Mouse (Mus musculus) lung, embryonic 15.5 days (tissue): ENCODE measurements around the gene Aven. TPM values are rescaled to one million over a fixed set of nuclear protein-coding genes. Genes with fewer than 3 reads are reported as not detected.
"Not testable (repeated sequence)": the region's sequence is repeated elsewhere in the genome, so short reads cannot be mapped to it uniquely, and the experiment has no call there.

ENCODE experiments used
- ATAC-seq: fragments of 200-750 bp; cut with Nextera tagmentation; 2 replicates; pipeline ENCODE4 v1.8.0; 2017; ENCODE audit warnings: moderate number of reproducible peaks, borderline replicate concordance; ENCODE audit not compliant: low FRiP score, low TSS enrichment; ENCODE audit errors: extremely low read depth
- H3K27ac ChIP-seq: fragments of 300-500 bp; sonication (generic); 2 replicates; pipeline ENCODE4 v1.5.1; 2015; ENCODE audit warnings: moderate library complexity, mild to moderate bottlenecking, inconsistent platforms
- H3K27me3 ChIP-seq: fragments of 300-500 bp; sonication (generic); 2 replicates; pipeline ENCODE4 v1.6.1; 2015; ENCODE audit warnings: inconsistent platforms
- H3K36me3 ChIP-seq: fragments of 300-500 bp; sonication (generic); 2 replicates; pipeline ENCODE4 v1.6.1; 2015; ENCODE audit warnings: inconsistent platforms
- H3K4me1 ChIP-seq: fragments of 300-500 bp; sonication (generic); 2 replicates; pipeline ENCODE4 v1.6.1; 2015; ENCODE audit warnings: inconsistent platforms
- H3K4me2 ChIP-seq: fragments of 300-500 bp; sonication (generic); 2 replicates; pipeline ENCODE4 v1.6.1; 2015; ENCODE audit warnings: inconsistent platforms, mild to moderate bottlenecking, moderate library complexity
- H3K4me3 ChIP-seq: fragments of 300-500 bp; sonication (generic); 2 replicates; pipeline ENCODE4 v1.5.1; 2015; ENCODE audit warnings: mild to moderate bottlenecking, inconsistent platforms
- H3K9ac ChIP-seq: fragments of 300-500 bp; sonication (generic); 2 replicates; pipeline ENCODE4 v1.6.1; 2015; ENCODE audit warnings: inconsistent platforms
- H3K9me3 ChIP-seq: fragments of 300-500 bp; sonication (generic); 2 replicates; pipeline ENCODE4 v1.6.1; 2016; ENCODE audit warnings: inconsistent platforms
- WGBS: fragments of 180-500 bp; shearing (Covaris S2); methylation state at CpG from one replicate; pipeline ENCODE4 v1.1.7; 2015; 5-methylcytosine and 5-hydroxymethylcytosine counted together
- polyA plus RNA-seq: library from polyadenylated mRNA; unstranded; fragments of >200 nt; fragmentation: Nextera tagmentation; extraction: Ambion mirVana; gene quantifications from 2 replicates; pipeline ENCODE4 v1.2.1, GENCODE M21; 2015

Gene Aven
- 5.5 and 6.4 TPM in 2 replicates for polyA plus RNA-seq

DNA sequence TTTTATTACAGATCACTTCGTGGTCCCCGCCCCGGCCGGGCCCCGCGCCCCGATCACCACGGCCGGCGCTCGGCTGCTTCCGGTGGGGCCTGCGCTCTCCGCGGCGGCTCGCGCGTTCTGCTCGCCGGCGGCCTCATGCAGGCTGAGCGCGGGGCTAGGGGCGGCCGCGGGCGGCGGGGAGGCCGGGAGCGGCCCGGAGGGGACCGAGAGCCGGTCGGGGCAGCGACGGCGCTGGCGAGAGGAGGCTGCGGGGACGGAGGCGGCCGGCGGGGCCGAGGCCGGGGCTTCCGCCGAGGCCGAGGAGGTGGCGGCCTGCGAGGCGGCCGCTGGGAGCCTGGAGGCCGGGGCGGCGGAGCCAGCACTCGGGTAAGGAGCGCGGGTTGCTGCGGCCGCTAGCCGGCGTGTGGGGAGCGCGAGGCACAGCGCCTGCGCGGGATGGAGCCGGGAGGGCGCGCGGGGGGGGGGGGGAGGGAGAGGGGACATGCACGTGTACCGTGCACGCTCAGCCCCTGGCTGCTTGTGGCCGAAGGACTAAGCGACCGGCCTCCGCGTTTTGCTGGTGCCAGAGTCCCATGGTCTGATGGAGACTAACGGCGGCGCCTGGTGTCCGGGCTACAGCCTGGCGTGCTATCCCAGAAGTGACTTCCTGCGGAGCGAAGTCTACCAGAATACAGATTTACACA is at the start of gene Aven:
TSS of gene Aven (plus strand) at position 109 of the 683 bp plus-strand sequence.
- peak; percentile 95 for ATAC-seq
- H3K27me3 ChIP-seq: no peaks in the 10 kb centered on the region
- peaks cover 15% of the 10 kb centered on the region for H3K4me1 ChIP-seq
- under 1% methylated on average over 80 of the region's 87 CpGs for WGBS
- peak within 1 kb of the TSS; percentile 99 for H3K27ac ChIP-seq
- H3K4me3 ChIP-seq: peak within 1 kb of the TSS; percentile 77
- peak within 1 kb of the TSS; percentile 72 for H3K4me2 ChIP-seq
- H3K9ac ChIP-seq: peak within 1 kb of the TSS; percentile 96
- no peaks in the 10 kb centered on the region for H3K9me3 ChIP-seq
- no peaks in the 10 kb centered on the region for H3K36me3 ChIP-seq

DNA sequence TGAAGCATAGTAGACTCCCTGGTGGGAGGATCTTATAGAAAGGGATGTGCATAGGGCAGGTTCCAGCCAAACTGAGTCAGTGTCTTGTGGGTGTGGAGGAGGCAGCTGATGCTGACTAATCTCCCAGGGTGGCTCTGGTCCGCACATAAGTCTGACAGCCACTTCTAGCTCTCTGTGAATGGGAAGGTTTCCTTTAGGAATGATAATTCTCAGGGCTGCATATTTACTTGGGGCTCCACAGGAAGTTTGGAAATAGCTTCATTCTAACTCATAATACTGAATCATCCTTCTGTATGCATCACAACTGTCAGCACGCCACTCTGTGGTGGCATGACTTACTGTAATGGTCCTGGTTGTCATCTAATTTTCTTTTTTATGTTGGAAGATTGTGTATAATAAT is 49.3 kb upstream of the Aven start:
- 56% methylated on average over 2 of the region's 2 CpGs for whole genome bisulfite sequencing
- Histone ChIP-seq H3K36me3 (no peaks in the 10 kb centered on the region), H3K27me3 (no peaks in the 10 kb centered on the region), H3K9me3 (no peaks in the 10 kb centered on the region), H3K27ac (no peak overlapping the region), H3K4me3 (no peak overlapping the region), H3K4me2 (no peak overlapping the region), H3K4me1 (no peaks in the 10 kb centered on the region), H3K9ac (no peak overlapping the region)
- ATAC-seq: no peak

DNA sequence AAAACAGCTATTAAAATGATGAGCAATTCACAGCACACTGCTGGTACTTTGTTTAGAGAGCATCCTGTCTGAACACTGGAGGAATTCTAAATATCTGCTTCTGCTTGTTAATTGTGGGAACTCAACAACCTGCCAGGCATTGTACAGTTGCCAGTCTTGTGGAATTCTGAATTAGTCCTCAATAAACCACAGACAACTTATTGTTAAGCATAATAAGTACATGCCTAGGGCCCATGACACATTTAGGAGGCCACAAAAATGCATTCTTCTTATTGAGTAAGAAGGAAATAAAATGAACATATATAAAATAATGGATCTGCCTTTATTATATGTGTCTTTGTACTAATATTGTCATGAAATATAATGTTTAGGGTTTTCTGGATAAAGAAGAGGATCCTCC is 47.3 kb upstream of the Aven start:
- ATAC-seq: no peak
- no peak overlapping the region for H3K27ac ChIP-seq
- H3K9ac ChIP-seq: no peak overlapping the region
- H3K9me3 ChIP-seq: no peaks in the 10 kb centered on the region
- H3K4me2 ChIP-seq: no peak overlapping the region
- no peaks in the 10 kb centered on the region for H3K4me1 ChIP-seq
- H3K36me3 ChIP-seq: no peaks in the 10 kb centered on the region
- H3K27me3 ChIP-seq: no peaks in the 10 kb centered on the region
- H3K4me3 ChIP-seq: no peak overlapping the region

DNA sequence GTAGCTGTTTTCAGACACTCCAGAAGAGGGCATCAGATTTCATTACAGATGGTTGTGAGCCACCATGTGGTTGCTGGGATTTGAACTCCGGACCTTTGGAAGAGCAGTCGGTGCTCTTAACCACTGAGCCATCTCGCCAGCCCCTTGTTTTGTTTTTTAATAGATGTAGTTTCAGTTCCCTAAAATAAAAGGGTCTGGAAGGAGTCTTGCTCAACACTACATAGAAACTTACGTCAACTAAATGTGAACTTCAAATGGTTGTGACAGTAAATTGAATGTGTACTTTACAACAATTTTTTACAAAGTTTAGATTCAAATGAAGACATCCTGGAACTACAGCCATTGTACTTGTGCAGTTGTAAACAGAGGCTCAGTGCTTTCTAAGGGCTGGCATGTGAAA is 44.7 kb upstream of the Aven start:
- H3K4me2 ChIP-seq, ATAC-seq: not testable (repeated sequence)
- WGBS: 70% methylated on average over 4 of the region's 4 CpGs

DNA sequence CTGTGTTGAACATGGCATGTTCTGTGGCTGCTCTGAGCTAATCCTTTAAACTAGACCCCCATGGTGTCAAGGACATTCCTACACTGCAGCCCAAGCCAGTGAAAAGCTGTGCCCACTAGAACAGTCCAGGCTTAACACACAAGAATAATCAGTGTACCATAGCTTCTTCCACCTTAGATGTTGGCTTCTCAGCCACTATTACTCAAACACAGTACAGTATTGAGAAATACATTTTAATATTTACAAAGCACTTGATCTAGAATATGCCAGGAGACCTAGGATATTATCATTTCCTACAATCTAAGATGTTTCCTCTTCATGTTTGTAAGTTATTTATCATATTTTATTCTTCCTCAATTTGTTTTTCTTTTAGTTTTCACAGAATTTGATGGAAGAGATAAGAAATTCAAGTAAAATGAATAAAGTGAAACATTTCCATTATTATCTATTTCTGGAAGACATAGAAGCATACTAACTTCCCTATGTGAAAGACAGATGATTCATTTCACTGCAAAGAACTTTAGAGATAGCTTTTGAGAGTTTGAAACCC is 44.2 kb upstream of the Aven start:
- ATAC-seq: no peak

More for the DNA sequence above, 44.7 kb upstream of the Aven start:
- not testable (repeated sequence) for H3K9ac ChIP-seq, H3K9me3 ChIP-seq, H3K27ac ChIP-seq, H3K4me1 ChIP-seq, H3K4me3 ChIP-seq, H3K36me3 ChIP-seq, H3K27me3 ChIP-seq

DNA sequence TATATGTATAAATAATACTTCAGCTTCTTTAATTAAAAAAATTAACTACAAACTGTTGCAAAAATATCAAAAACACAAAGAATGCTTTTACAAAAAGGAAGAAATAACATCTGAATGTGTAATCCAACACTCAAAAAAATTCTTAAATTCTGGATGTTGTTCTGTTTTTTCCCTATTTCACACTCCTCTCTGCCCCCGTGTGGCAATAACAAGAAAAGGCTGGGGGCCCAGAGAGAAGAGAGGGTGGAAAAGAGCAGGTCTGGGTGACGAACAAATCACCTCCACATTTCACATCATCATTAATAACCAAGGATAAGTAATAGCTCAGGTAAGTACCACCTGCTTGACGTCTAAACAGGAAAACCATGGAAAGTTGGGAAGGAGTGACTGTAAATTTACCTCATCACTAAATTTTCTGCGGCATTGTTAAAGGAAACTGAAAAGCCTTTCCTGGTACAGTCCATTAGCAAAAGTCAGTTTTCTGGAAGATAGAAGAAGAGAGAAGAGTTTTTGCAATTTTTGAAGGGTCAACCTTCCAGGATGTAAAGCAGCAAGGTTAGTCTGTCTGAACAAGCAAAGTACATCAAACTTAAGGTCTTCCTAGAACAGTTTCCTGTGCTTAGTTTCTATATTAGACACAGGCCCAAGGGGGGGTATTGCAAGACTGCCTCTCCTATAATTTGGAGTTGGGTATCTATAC is 43.0 kb upstream of the Aven start:
- 26% methylated on average over 4 of the region's 4 CpGs for WGBS
- ATAC-seq: no peak
- peaks cover 4% of the 10 kb centered on the region; the same call in 1 of the 2 replicates for H3K4me1 ChIP-seq
- no peak overlapping the region for H3K9ac ChIP-seq
- H3K27ac ChIP-seq: no peak overlapping the region
- H3K4me2 ChIP-seq: no peak overlapping the region
- no peak overlapping the region for H3K4me3 ChIP-seq
- H3K36me3 ChIP-seq: no peaks in the 10 kb centered on the region
- H3K9me3 ChIP-seq: no peaks in the 10 kb centered on the region
- no peaks in the 10 kb centered on the region for H3K27me3 ChIP-seq

More for the DNA sequence above, 44.2 kb upstream of the Aven start:
- no peak overlapping the region for H3K27ac ChIP-seq
- no peak overlapping the region for H3K4me2 ChIP-seq
- no peak overlapping the region for H3K4me3 ChIP-seq
- no peaks in the 10 kb centered on the region for H3K27me3 ChIP-seq
- no peaks in the 10 kb centered on the region for H3K9me3 ChIP-seq
- no peaks in the 10 kb centered on the region for H3K36me3 ChIP-seq
- H3K9ac ChIP-seq: no peak overlapping the region
- no peaks in the 10 kb centered on the region for H3K4me1 ChIP-seq

DNA sequence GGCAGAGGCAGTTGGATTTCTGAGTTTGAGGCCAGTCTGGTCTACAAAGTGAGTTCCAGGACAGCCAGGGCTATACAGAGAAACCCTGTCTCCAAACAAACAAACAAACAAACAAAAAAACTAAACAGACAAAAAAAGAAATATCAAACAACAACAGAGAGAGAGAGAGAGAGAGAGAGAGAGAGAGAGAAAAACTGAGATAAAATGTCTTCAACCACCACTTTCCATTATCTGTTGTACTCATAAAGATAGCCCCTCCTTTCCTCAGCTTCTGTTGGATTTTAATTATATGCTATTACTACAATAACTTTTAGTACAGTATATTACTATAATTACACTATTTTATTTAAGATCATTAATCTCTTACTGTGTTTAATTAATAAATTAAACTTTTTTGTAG is 40.3 kb upstream of the Aven start:
- H3K27me3 ChIP-seq, ATAC-seq, H3K27ac ChIP-seq, H3K4me3 ChIP-seq, H3K36me3 ChIP-seq, H3K9ac ChIP-seq, H3K4me2 ChIP-seq, H3K9me3 ChIP-seq: not testable (repeated sequence)
- peaks cover 12% of the 10 kb centered on the region; the same call in 1 of the 2 replicates for H3K4me1 ChIP-seq

DNA sequence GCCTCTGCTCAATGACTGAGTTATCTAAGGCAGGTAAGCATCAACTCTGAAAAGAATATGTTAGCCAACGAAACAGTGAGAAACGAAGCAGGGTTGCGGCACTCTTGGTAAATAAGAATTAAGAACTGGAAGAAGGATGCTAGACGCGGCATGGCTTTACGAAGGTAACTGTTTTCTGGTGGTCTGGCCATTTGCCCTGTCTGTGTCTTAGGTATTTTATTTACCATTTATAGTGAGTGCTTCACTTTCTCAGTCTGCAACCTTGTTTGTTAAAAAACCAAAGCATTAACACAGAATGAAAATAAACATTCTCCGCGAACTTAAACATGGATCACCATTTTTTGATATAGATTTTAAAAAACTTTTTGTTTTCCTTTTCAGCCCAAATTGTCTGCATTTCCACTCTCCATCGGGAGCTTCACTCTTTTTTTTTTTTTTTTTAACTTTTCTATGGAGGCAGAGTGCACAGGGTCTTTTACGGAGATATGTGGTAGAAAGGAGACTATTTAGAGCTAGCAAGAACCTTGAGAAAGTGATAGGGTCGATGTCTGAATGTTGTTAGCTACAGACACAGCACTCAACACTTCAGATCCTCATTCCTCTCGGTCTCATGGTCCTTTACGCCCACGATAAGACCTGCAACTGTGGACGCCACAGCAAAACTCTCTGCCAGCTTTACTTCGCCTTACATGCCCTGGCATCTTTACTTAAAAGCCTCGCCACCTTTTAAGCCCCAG is 38.5 kb upstream of the Aven start:
- WGBS: 29% methylated on average over 17 of the region's 17 CpGs
- ATAC-seq: no peak; the same call in 1 of the 2 replicates

DNA sequence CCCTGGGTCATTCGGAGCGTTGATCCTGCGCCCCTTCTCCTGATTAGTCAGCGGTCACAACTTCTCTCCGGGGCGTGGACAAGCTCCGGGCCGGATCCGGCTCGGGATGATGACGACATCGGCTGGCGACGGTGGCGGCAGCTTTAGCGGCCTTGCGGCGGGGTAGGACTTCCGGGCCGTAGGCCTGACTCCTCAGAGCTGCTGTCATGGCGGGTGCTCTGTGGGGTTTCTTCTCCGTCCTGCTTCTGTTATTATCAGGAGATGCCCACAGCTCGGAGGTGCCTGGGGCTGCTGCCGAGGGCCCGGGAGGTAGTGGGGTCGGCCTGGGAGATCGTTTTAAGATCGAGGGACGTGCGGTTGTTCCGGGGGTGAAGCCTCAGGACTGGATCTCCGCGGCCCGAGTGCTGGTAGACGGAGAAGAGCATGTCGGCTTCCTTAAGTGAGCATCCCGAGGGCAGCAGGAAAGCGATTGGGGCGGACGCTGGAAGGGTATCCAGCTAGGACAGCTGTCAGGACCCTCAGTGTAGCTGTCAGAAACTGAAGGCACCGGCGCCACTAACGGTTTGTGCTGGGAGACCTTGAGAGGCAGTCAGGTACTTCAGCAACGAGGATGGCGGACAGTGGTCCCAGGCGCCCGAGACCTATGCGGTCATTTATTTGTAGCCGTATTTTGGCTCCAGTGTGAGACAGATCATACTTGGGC is 37.8 kb upstream of the Aven start, which contains the start of gene Emc7:
TSS of gene Emc7 (plus strand) at position 136 of the 703 bp plus-strand sequence.
- peak within 1 kb of the TSS; percentile 86 for H3K4me3 ChIP-seq
- peak; percentile 98 for ATAC-seq
- H3K4me1 ChIP-seq: peaks cover 12% of the 10 kb centered on the region; the same call in 1 of the 2 replicates
- WGBS: under 1% methylated on average over 49 of the region's 49 CpGs
- peaks cover 5% of the 10 kb centered on the region for H3K36me3 ChIP-seq
- H3K27ac ChIP-seq: peak within 1 kb of the TSS; percentile 50
- H3K4me2 ChIP-seq: peak within 1 kb of the TSS; percentile 72
- H3K27me3 ChIP-seq: no peaks in the 10 kb centered on the region
- no peaks in the 10 kb centered on the region for H3K9me3 ChIP-seq
- H3K9ac ChIP-seq: peak within 1 kb of the TSS; percentile 88

More for the DNA sequence above, 38.5 kb upstream of the Aven start:
- Histone ChIP-seq H3K4me2 (peak overlapping the region; percentile 72), H3K9me3 (no peaks in the 10 kb centered on the region), H3K9ac (peak overlapping the region; percentile 88), H3K27me3 (no peaks in the 10 kb centered on the region), H3K36me3 (0 out of 2 replicates have a peak, but pooled peaks cover 2% of the 10 kb centered on the region), H3K27ac (peak overlapping the region; percentile 50; the same call in 1 of the 2 replicates), H3K4me3 (peak overlapping the region; percentile 86), H3K4me1 (peaks cover 12% of the 10 kb centered on the region; the same call in 1 of the 2 replicates)

DNA sequence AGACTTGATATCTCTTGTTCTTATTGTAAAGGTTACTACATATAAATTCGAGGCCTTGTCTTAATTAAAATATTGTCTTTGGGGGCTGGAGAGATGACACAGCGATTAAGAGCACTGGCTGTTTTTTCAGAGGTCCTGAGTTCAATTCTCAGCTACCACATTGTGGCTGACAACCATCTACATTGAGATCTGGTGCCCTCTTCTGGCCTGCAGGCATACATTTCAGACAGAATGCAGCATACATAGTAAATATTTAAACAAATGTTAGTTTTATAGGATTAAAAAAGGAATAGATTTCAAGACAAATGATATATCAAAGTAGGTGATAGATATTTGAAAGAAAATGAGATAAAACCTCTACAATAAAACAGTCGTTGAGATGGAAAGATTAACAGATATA is 32.2 kb upstream of the Aven start:
- 91% methylated on average over 3 of the region's 3 CpGs for WGBS
- Histone ChIP-seq H3K27me3 (no peaks in the 10 kb centered on the region), H3K4me3 (no peak overlapping the region), H3K4me1 (peaks cover 7% of the 10 kb centered on the region; the same call in 1 of the 2 replicates), H3K9ac (no peak overlapping the region), H3K9me3 (no peaks in the 10 kb centered on the region), H3K36me3 (peaks cover 27% of the 10 kb centered on the region), H3K27ac (no peak overlapping the region), H3K4me2 (no peak overlapping the region)
- no peak for ATAC-seq

DNA sequence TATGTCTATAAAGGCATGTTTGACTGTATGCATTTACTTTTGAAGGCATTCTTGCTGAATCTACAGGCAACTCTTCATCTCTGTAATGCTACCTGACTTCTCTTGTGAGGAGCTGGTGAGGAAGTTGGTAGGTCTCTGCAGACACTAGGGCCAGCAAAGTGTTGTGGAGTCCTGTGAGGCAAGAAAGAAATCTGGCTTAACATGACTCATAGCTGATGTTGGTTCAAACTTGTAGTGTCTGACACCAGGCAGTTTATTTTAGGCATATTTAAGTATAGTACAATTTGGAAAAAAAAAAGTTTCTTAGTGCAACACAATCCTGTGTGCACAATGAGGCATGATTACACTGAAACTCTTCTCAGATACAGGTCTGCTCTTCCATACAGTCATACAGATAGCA is 23.2 kb upstream of the Aven start:
- ATAC-seq: no peak
- H3K9me3 ChIP-seq: no peaks in the 10 kb centered on the region
- H3K4me3 ChIP-seq: no peak overlapping the region
- H3K36me3 ChIP-seq: peaks cover 33% of the 10 kb centered on the region
- H3K9ac ChIP-seq: no peak overlapping the region
- H3K4me1 ChIP-seq: no peaks in the 10 kb centered on the region
- no peaks in the 10 kb centered on the region for H3K27me3 ChIP-seq
- H3K4me2 ChIP-seq: no peak overlapping the region
- no peak overlapping the region for H3K27ac ChIP-seq
